Mouse (Mus musculus): ENCODE measurements around the gene Pigv. TPM values are rescaled to one million over a fixed set of nuclear protein-coding genes. Genes with fewer than 3 reads are reported as not detected.

Gene Pigv
- polyA plus RNA-seq, 1 experiment from 2014 or later, result 16.7 TPM

DNA sequence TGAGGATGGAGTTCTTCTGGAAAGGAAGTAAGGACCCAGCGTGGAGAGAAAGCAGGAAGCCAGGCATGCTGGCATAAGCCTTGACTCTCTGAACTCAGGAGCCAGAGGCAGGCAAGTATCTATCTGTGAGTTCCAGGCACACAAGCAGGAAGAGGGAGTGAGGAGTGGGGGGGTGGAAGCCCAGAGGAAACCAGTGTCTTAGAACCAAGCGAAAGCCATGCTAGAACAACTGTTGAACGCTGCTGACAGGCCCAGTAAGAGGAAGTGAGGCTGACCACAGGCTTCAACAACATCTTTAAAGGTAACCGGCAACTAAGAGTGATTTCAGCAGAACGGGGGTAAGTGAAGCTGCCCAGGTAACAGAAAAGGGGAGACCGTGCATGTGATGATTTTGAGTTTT is 6.2 kb downstream of the Pigv start:
- Histone ChIP-seq H3K4me3 (ENCODE audit: low read length) (no peak overlapping the region), H3K27ac (ENCODE audit: low read length) (peak overlapping the region; percentile 41; the same call in 1 of the 2 replicates), H3K27me3 (ENCODE audit: control insufficient read depth, insufficient read depth, low read length) (no peaks in the 10 kb centered on the region), H3K4me1 (ENCODE audit: control insufficient read depth, insufficient read depth, low read length) (peaks cover 17% of the 10 kb centered on the region), H3K9me3 (replicated peaks; ENCODE audit: control insufficient read depth, low read length) (no peaks in the 10 kb centered on the region), H3K4me2 (ENCODE audit: low read depth, low read length) (no peak overlapping the region), H3K9ac (ENCODE audit: low read length) (no peak overlapping the region), H3K36me3 (ENCODE audit: control insufficient read depth, insufficient read depth) (peaks cover 13% of the 10 kb centered on the region)
- 65% methylated on average over 6 of the region's 6 CpGs for WGBS
- no peak for ATAC-seq (replicated peaks; ENCODE audit: extremely low read depth, insufficient read depth, low FRiP score)

DNA sequence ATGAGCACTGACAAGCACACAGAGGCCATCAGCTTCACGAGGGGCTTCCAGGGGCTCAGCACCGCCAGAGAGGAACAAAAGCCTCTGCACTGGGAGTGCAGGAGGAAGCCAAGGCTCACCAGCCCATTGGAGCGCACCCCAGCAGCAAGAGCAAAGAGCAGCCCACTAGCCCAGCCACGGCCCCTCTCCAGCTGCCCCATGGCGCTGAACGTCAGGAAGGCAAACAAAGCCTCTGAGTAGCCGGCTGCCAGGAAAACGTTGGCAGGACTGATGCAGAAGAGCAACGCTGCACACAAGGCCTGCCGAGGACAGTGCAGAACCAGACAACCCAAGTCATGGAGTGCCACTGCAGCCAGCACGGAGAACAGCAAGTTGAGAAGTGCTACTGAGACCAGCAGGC is 7.3 kb downstream of the Pigv start:
- Histone ChIP-seq H3K27ac (ENCODE audit: low read length) (no peak overlapping the region), H3K9ac (ENCODE audit: low read length) (no peak overlapping the region), H3K4me1 (ENCODE audit: control insufficient read depth, insufficient read depth, low read length) (peaks cover 19% of the 10 kb centered on the region), H3K36me3 (ENCODE audit: control insufficient read depth, insufficient read depth) (peaks cover 13% of the 10 kb centered on the region), H3K27me3 (ENCODE audit: control insufficient read depth, insufficient read depth, low read length) (no peaks in the 10 kb centered on the region), H3K4me2 (ENCODE audit: low read depth, low read length) (no peak overlapping the region), H3K4me3 (ENCODE audit: low read length) (no peak overlapping the region), H3K9me3 (replicated peaks; ENCODE audit: control insufficient read depth, low read length) (no peaks in the 10 kb centered on the region)
- no peak for ATAC-seq (replicated peaks; ENCODE audit: extremely low read depth, insufficient read depth, low FRiP score)
- WGBS, result 65% methylated on average over 11 of the region's 11 CpGs

DNA sequence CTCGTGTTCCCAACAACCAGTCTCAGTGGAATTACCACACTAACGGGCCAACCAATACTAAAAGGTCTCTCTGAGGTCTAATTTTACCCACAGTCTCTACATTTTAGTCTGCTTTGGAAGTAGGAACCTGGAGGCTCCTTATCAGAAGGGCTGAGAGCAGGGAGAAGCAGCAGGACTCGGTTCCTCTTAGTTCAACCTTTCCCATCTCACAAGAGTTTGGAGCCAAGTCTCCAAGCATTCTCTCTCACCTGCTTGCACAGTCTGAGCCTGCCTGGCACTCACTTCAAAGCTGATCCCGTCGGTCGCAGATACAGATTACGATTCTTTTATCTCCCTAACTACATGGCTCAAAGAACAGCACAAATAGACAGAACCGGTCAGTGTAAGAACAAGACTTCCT is 9.5 kb downstream of the Pigv start:
- Histone ChIP-seq H3K4me3 (ENCODE audit: low read length) (no peak overlapping the region), H3K36me3 (ENCODE audit: control insufficient read depth, insufficient read depth) (peaks cover 13% of the 10 kb centered on the region), H3K9ac (ENCODE audit: low read length) (no peak overlapping the region), H3K4me1 (ENCODE audit: control insufficient read depth, insufficient read depth, low read length) (peaks cover 29% of the 10 kb centered on the region), H3K27ac (ENCODE audit: low read length) (no peak overlapping the region), H3K27me3 (ENCODE audit: control insufficient read depth, insufficient read depth, low read length) (no peaks in the 10 kb centered on the region), H3K9me3 (replicated peaks; ENCODE audit: control insufficient read depth, low read length) (no peaks in the 10 kb centered on the region), H3K4me2 (ENCODE audit: low read depth, low read length) (no peak overlapping the region)
- WGBS, result 59% methylated on average over 8 of the region's 8 CpGs
- ATAC-seq (replicated peaks; ENCODE audit: extremely low read depth, insufficient read depth, low FRiP score), result no peak

DNA sequence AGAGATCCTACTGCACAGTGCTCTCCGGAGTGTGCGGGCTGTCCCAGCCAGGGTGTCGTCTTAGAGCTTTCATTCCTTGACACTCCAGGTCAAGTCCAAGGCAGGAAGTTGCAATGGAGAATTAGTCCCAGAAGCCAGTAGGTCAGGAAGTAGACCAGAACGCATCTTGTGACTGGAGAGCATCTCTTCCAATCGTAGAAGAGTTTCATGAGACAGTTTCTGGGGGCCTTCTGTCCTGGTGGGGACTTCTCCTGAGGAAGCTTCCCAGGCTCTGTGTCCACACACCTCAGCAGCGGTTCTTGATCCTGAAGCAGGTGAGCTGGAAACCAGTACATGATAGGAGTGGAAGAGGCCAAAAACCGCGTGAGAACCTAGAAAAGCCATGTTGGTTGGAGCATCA is 10.0 kb downstream of the Pigv start:
- Histone ChIP-seq H3K27ac (ENCODE audit: low read length) (no peak overlapping the region), H3K4me3 (ENCODE audit: low read length) (no peak overlapping the region), H3K4me1 (ENCODE audit: control insufficient read depth, insufficient read depth, low read length) (peaks cover 29% of the 10 kb centered on the region), H3K36me3 (ENCODE audit: control insufficient read depth, insufficient read depth) (peaks cover 13% of the 10 kb centered on the region), H3K9ac (ENCODE audit: low read length) (no peak overlapping the region), H3K27me3 (ENCODE audit: control insufficient read depth, insufficient read depth, low read length) (no peaks in the 10 kb centered on the region), H3K9me3 (replicated peaks; ENCODE audit: control insufficient read depth, low read length) (no peaks in the 10 kb centered on the region), H3K4me2 (ENCODE audit: low read depth, low read length) (no peak overlapping the region)
- 84% methylated on average over 8 of the region's 8 CpGs for WGBS
- ATAC-seq (replicated peaks; ENCODE audit: extremely low read depth, insufficient read depth, low FRiP score), result no peak

DNA sequence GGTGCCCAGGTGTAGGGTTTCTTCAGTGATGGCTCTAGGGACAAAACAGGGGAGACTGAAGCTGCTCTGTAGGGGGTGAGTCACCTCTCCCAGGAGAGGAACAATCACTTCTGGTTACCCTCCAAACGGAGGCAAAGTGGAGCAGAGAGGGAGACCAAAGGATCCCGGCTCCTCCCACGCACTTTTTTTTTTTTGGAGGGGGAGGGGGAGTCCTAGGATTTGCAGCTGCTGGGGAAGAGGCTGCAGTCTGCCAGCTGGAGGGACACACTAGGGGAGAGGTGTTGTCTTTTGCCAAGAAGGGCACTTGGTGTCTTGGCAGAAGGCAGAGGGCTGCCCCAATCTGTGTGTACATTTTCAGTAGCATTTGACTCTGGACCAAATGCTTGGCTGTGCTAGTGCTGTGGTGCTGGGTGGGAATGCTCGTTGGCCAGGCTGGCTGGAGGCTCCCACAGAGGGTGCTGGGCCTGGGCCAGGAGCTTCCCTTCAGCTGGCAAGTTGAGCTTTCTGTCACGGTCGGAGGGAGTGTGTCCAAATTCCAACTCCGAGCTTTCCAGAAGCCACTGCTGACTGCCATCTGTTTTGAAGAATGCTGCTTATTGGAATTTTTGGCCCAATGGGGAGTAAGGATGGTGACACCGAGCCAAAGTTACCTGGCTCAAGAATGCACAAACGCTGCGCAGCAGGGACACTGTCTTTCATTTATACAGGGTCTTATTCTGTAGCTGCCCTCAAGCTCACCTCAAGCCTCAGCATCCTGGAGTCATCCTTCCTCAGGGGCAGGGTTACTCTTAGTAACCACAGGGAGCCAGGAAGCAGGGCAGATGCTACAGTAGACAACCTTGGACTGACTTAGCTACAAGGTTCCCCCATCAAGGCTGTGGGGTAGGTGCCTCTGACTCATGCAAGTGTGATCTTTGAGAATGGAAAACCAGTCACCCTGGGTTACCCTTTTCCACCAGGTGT is 12.0 kb downstream of the Pigv start:
- H3K9me3 ChIP-seq (replicated peaks; ENCODE audit: control insufficient read depth, low read length), result no peaks in the 10 kb centered on the region
- 10% methylated on average over 10 of the region's 10 CpGs for WGBS
- H3K27me3 ChIP-seq (ENCODE audit: control insufficient read depth, insufficient read depth, low read length), result no peaks in the 10 kb centered on the region
- peak overlapping the region; percentile 46 for H3K9ac ChIP-seq (ENCODE audit: low read length)
- H3K36me3 ChIP-seq (ENCODE audit: control insufficient read depth, insufficient read depth), result peaks cover 13% of the 10 kb centered on the region
- peak overlapping the region; percentile 55 for H3K4me2 ChIP-seq (ENCODE audit: low read depth, low read length)
- ATAC-seq (replicated peaks; ENCODE audit: extremely low read depth, insufficient read depth, low FRiP score), result peak; percentile 75
- peak overlapping the region; percentile 90 for H3K27ac ChIP-seq (ENCODE audit: low read length)
- peaks cover 27% of the 10 kb centered on the region for H3K4me1 ChIP-seq (ENCODE audit: control insufficient read depth, insufficient read depth, low read length)
- peak overlapping the region; percentile 18 for H3K4me3 ChIP-seq (ENCODE audit: low read length)

DNA sequence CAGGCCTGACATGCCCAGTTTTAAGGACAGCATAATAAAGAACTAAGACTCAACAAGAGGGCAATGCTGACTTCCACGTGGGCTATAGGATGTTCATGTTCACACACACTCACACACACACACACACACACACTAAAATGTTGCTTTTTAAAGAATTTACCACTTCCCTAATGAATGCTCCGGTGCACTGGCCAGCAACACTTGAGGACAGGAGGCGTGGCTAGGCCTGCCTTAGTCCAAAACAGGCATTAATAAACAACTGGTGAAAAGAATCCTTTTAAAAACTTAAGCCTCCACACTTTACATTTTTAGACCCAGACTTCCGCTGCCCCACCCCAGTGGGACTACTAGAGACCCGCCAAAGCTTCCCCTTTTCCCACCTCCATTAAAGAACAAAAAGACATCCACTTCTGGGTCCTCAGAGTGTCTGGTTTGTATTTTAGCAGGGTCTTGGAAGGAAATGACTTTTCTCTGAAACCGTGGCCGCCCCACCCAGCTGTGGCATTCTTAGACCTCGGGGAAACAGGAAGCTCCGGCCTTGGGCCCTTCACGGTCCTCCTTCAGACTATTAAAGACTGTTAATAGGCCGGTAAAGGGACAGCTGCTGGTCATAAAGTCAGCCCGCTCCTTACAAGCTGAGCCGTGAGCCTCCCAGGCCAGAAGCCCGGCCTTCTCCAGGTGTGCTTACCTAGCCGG is 12.8 kb downstream of the Pigv start:
- Histone ChIP-seq H3K9ac (ENCODE audit: low read length) (peak overlapping the region; percentile 46), H3K27ac (ENCODE audit: low read length) (peak overlapping the region; percentile 90), H3K4me2 (ENCODE audit: low read depth, low read length) (peak overlapping the region; percentile 55), H3K27me3 (ENCODE audit: control insufficient read depth, insufficient read depth, low read length) (no peaks in the 10 kb centered on the region), H3K9me3 (replicated peaks; ENCODE audit: control insufficient read depth, low read length) (no peaks in the 10 kb centered on the region), H3K36me3 (ENCODE audit: control insufficient read depth, insufficient read depth) (peaks cover 9% of the 10 kb centered on the region; the same call in 1 of the 2 replicates), H3K4me1 (ENCODE audit: control insufficient read depth, insufficient read depth, low read length) (peaks cover 27% of the 10 kb centered on the region), H3K4me3 (ENCODE audit: low read length) (peak overlapping the region; percentile 18)
- 15% methylated on average over 15 of the region's 15 CpGs for WGBS
- peak; percentile 26; the same call in 1 of the 2 replicates for ATAC-seq (replicated peaks; ENCODE audit: extremely low read depth, insufficient read depth, low FRiP score)

DNA sequence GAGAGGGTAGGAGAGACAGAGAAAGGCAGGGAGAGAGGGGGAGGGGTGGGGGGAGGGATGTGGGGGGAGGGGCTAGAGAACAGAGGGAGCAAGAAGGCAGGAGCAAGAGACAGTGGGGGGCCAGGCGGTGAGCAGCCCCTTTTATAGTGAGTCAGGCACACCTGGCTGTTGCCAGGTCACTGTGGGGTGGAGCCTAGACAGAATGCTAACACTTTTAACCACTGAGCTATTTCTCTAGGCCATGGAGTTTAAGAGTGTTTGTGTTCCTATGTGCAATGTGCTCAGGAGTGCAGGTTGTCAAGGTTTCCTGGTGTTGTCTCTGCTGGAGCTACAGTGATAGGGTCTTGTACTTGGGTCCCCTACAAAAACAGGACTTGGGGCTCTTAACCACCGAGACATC is 13.7 kb downstream of the Pigv start:
- Histone ChIP-seq H3K4me2 (ENCODE audit: low read depth, low read length) (peak overlapping the region; percentile 55; the same call in 1 of the 2 replicates), H3K27me3 (ENCODE audit: control insufficient read depth, insufficient read depth, low read length) (no peaks in the 10 kb centered on the region), H3K27ac (ENCODE audit: low read length) (peak overlapping the region; percentile 90), H3K9ac (ENCODE audit: low read length) (no peak overlapping the region), H3K4me1 (ENCODE audit: control insufficient read depth, insufficient read depth, low read length) (peaks cover 27% of the 10 kb centered on the region), H3K9me3 (replicated peaks; ENCODE audit: control insufficient read depth, low read length) (no peaks in the 10 kb centered on the region), H3K36me3 (ENCODE audit: control insufficient read depth, insufficient read depth) (0 out of 2 replicates have a peak, but pooled peaks cover 6% of the 10 kb centered on the region), H3K4me3 (ENCODE audit: low read length) (no peak overlapping the region)
- WGBS, result 50% methylated on average over 2 of the region's 2 CpGs
- no peak for ATAC-seq (replicated peaks; ENCODE audit: extremely low read depth, insufficient read depth, low FRiP score)

DNA sequence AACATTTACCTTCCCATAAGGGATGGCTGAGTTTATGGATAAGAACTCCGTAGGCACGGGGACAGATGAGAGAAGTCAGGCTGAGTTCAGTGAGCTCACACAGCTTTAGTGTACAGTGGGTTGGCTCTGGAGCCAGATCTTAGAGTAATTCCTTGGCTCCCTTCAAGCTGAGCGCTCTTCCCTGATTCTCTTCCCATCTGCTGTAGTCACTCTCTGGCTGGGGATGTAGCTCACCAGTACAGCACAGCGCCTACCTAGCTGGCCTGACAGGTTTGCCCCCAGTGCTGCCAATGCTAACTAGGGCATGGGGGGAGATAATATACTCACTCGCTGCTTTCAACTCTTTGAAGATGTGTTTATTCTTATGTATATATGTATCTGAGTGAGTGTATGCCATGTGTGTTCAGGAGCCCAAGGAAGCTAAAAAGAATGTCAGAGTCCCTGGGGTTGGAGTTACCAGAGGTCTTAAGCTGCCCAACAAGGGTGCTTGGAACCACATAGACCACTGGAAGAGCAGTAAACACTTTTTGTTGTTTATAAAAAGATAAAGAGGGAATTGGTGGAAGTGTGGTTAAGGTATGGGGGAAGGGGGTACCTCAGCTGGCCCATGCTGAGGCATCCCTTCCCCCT is 14.5 kb downstream of the Pigv start:
- peaks cover 27% of the 10 kb centered on the region for H3K4me1 ChIP-seq (ENCODE audit: control insufficient read depth, insufficient read depth, low read length)
- H3K4me3 ChIP-seq (ENCODE audit: low read length), result no peak overlapping the region
- H3K9ac ChIP-seq (ENCODE audit: low read length), result no peak overlapping the region
- 54% methylated on average over 5 of the region's 5 CpGs for WGBS
- no peak overlapping the region for H3K4me2 ChIP-seq (ENCODE audit: low read depth, low read length)
- H3K9me3 ChIP-seq (replicated peaks; ENCODE audit: control insufficient read depth, low read length), result no peaks in the 10 kb centered on the region
- H3K36me3 ChIP-seq (ENCODE audit: control insufficient read depth, insufficient read depth), result 0 out of 2 replicates have a peak, but pooled peaks cover 6% of the 10 kb centered on the region
- ATAC-seq (replicated peaks; ENCODE audit: extremely low read depth, insufficient read depth, low FRiP score), result no peak
- no peaks in the 10 kb centered on the region for H3K27me3 ChIP-seq (ENCODE audit: control insufficient read depth, insufficient read depth, low read length)
- no peak overlapping the region for H3K27ac ChIP-seq (ENCODE audit: low read length)
